Mouse (Mus musculus): ENCODE measurements around the gene Tac2. TPM values are rescaled to one million over a fixed set of nuclear protein-coding genes. Genes with fewer than 3 reads are reported as not detected.

The Tac2 gene
- total and polyA plus RNA-seq, 3 experiments, result 0.32 TPM; not detected in 2

DNA sequence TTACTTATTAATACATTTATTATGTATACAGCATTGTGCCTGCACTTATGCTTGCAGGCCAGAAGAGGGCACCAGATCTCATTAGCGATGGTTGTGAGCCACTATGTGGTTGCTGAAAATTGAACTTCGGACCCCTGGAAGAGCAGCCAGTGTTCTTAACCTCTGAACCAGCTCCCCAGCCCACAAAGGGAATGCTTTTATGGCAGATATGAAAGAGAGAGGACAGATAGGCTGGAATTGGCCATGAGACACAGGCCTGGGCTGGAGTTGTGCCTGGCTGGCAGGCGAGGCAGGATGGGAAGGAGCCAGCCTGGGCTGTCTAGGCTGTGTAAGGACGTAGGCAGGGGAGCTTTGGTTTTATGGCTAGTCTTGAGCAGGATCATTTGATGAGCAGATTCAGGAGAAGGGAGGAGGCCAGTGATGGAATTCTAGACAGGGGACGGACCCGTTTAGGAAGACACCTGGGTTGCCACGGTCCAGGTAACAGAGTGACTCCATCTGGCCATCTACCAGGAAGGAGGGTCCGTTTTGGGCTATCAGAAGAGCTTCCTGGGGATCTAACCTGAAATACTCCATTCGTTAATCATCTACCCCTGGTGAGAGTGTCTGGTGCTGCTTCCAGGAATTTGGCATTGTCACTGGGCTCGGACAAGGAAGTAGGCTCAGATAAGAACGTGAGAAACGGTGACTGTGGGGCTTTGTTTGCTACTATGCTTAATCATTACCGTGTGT is 14.0 kb downstream of the Tac2 start:
- 0 out of 2 replicates have a peak, but pooled peaks have one; percentile 8 for TF ChIP-seq NELFE (IDR thresholded peaks at IDR 0.05; ENCODE audit: low read depth, low read length)
- peak; percentile 49 for TF ChIP-seq TAL1 (IDR thresholded peaks at IDR 0.05; ENCODE audit: low read length)
- peak; percentile 55; the same call in 1 of the 2 replicates for TF ChIP-seq SIN3A (IDR thresholded peaks at IDR 0.05; ENCODE audit: low read length)
- TF ChIP-seq MEF2A (IDR thresholded peaks at IDR 0.05; ENCODE audit: extremely low read depth, insufficient replicate concordance, low read depth, low read length, poor library complexity, severe bottlenecking), result no peak
- TF ChIP-seq SMC3 (IDR thresholded peaks at IDR 0.05; ENCODE audit: low read depth, low read length), result peak; percentile 33
- TF ChIP-seq POLR2AphosphoS5 (IDR thresholded peaks at IDR 0.05; ENCODE audit: borderline replicate concordance, low read depth, low read length), result no peak
- no peak for TF ChIP-seq NRF1 (IDR thresholded peaks at IDR 0.05; ENCODE audit: insufficient read depth, low read depth, low read length, poor library complexity, severe bottlenecking)
- no peak for TF ChIP-seq ZC3H11A (IDR thresholded peaks at IDR 0.05; ENCODE audit: low read depth, low read length)
- no peak for TF ChIP-seq JUND (IDR thresholded peaks at IDR 0.05; ENCODE audit: low read depth, low read length)
- TF ChIP-seq CHD2 (IDR thresholded peaks at IDR 0.05; ENCODE audit: low read length), result no peak
- peak; percentile 77 to 80 for TF ChIP-seq EP300 (IDR thresholded peaks at IDR 0.05; ENCODE audit: low read depth in 1 of 2, low read length in 2 of 2)
- TF ChIP-seq RCOR1 (IDR thresholded peaks at IDR 0.05; ENCODE audit: low read depth, low read length), result 0 out of 2 replicates have a peak, but pooled peaks have one; percentile 10
- no peak for TF ChIP-seq GABPA (IDR thresholded peaks at IDR 0.05; ENCODE audit: low read depth, low read length)
- no peak for TF ChIP-seq E2F4 (IDR thresholded peaks at IDR 0.05; ENCODE audit: borderline replicate concordance, low read depth, low read length)
- TF ChIP-seq CHD1 (IDR thresholded peaks at IDR 0.05; ENCODE audit: low read depth, low read length), result no peak
- TF ChIP-seq USF1 (IDR thresholded peaks at IDR 0.05; ENCODE audit: low read depth, low read length), result no peak
- TF ChIP-seq ZKSCAN1 (IDR thresholded peaks at IDR 0.05; ENCODE audit: low read depth, low read length), result no peak
- peak; percentile 41 to 54 (median 47) for TF ChIP-seq CTCF (IDR thresholded peaks at IDR 0.05 in 2 of 3, conservative IDR thresholded peaks at IDR 0.05 in 1 of 3; ENCODE audit: control insufficient read depth in 1 of 3, insufficient read depth in 1 of 3, low read depth in 2 of 3, low read length in 3 of 3, poor library complexity in 1 of 3, severe bottlenecking in 1 of 3)
- TF ChIP-seq MAFK (IDR thresholded peaks at IDR 0.05; ENCODE audit: borderline replicate concordance, low read depth, low read length), result no peak
- TF ChIP-seq GATA1 (IDR thresholded peaks at IDR 0.05; ENCODE audit: low read depth, low read length), result peak; percentile 71
- TF ChIP-seq MYB (IDR thresholded peaks at IDR 0.05; ENCODE audit: low read depth, low read length), result no peak
- no peak for TF ChIP-seq MYC (IDR thresholded peaks at IDR 0.05; ENCODE audit: low read depth, low read length)
- peak; percentile 69; the same call in 1 of the 2 replicates for TF ChIP-seq BHLHE40 (IDR thresholded peaks at IDR 0.05; ENCODE audit: borderline replicate concordance, low read depth, low read length)
- TF ChIP-seq TBP (IDR thresholded peaks at IDR 0.05; ENCODE audit: low read depth, low read length), result peak; percentile 39; the same call in 1 of the 2 replicates
- no peak for TF ChIP-seq POLR2A (IDR thresholded peaks at IDR 0.05; ENCODE audit: control insufficient read depth in 1 of 2, insufficient read depth in 1 of 2, low read depth in 1 of 2, low read length in 2 of 2, poor library complexity in 1 of 2)
- TF ChIP-seq HCFC1 (IDR thresholded peaks at IDR 0.05; ENCODE audit: low read depth, low read length), result no peak
- peak; percentile 73 for TF ChIP-seq ETS1 (IDR thresholded peaks at IDR 0.05; ENCODE audit: low read depth, low read length)
- TF ChIP-seq ELF1 (IDR thresholded peaks at IDR 0.05; ENCODE audit: low read depth, low read length), result 0 out of 2 replicates have a peak, but pooled peaks have one; percentile 45
- peak; percentile 10 for TF ChIP-seq RAD21 (IDR thresholded peaks at IDR 0.05; ENCODE audit: low read depth, low read length)
- TF ChIP-seq POLR2AphosphoS2 (IDR thresholded peaks at IDR 0.05; ENCODE audit: low read length), result no peak
- no peak for TF ChIP-seq ZMIZ1 (IDR thresholded peaks at IDR 0.05; ENCODE audit: low read depth, low read length)
- no peak for TF ChIP-seq USF2 (IDR thresholded peaks at IDR 0.05; ENCODE audit: borderline replicate concordance in 1 of 2, insufficient read depth in 1 of 2, low read depth in 1 of 2, low read length in 2 of 2)
- TF ChIP-seq UBTF (IDR thresholded peaks at IDR 0.05; ENCODE audit: borderline replicate concordance, insufficient read depth, low read depth, low read length), result no peak
- peak; percentile 24 for TF ChIP-seq MXI1 (IDR thresholded peaks at IDR 0.05; ENCODE audit: low read depth, low read length)
- no peak for TF ChIP-seq MAX (IDR thresholded peaks at IDR 0.05; ENCODE audit: low read length)
- Histone ChIP-seq H3K27ac (ENCODE audit: control insufficient read depth, low read depth, low read length) (peak overlapping the region; percentile 61), H3K27me3 (ENCODE audit: control insufficient read depth in 1 of 2, insufficient read depth in 2 of 2, low read length in 2 of 2) (no peaks in the 10 kb centered on the region), H3K9ac (ENCODE audit: control insufficient read depth, low read depth, low read length, poor library complexity, severe bottlenecking) (peak overlapping the region; percentile 22), H3K4me1 (ENCODE audit: control insufficient read depth in 1 of 2, insufficient read depth in 2 of 2, low read length in 2 of 2) (peaks cover 5 to 23% of the 10 kb centered on the region in 2 experiments; a peak in 3 of 4 replicates), H3K4me3 (ENCODE audit: control insufficient read depth in 1 of 2, insufficient read depth in 1 of 2, low read depth in 2 of 2, low read length in 2 of 2) (peak overlapping the region; percentile 25 to 58), H3K36me3 (ENCODE audit: control insufficient read depth in 1 of 2, insufficient read depth in 2 of 2, low read length in 2 of 2) (peaks cover 0 to 23% of the 10 kb centered on the region in 2 experiments; a peak in 2 of 4 replicates), H3K9me3 (replicated peaks; ENCODE audit: insufficient read depth, low read length) (no peaks in the 10 kb centered on the region), H3K79me2 (ENCODE audit: control insufficient read depth, insufficient read depth, low read length, poor library complexity) (peaks cover 9% of the 10 kb centered on the region)
- peak; percentile 86 for DNase-seq (ENCODE audit: low read depth, low spot score)
